Mouse (Mus musculus) layer of hippocampus, postnatal 14 days (tissue): ENCODE measurements at regions not wholly inside any gene's neighbourhood (a gene's known extent, or its start where the extent isn't known, plus 50 kb on each side); places are given as distances from the start of the nearest gene placed in this dataset.

ENCODE experiments used
- DNase-seq, 2 experiments: peaks; one replicate each; pipeline ENCODE4 v3.0.0; 2021 to 2022; ENCODE audit warnings: low spot score in 2 of 2, mixed read lengths in 1 of 2

DNA sequence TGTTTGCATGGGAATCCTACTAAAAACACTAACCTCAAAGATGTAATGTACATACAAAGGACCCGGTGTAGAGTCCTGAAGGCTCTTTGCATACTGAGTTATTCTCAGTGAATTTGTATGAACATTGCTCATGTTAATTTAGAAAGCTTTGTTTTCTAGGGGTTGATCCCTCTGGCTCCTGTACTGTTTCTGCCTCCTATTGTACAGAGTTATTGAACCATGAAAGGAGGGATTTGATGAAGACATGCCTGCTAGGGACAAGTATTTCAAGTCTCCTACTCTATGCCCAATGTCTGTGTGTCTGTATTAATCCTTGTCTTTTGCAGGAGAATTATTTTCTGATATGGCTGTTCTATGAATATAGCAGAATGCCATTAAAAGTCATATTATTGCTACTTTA is 1425.1 kb downstream of the Fam181b start:
- no peak for DNase-seq

DNA sequence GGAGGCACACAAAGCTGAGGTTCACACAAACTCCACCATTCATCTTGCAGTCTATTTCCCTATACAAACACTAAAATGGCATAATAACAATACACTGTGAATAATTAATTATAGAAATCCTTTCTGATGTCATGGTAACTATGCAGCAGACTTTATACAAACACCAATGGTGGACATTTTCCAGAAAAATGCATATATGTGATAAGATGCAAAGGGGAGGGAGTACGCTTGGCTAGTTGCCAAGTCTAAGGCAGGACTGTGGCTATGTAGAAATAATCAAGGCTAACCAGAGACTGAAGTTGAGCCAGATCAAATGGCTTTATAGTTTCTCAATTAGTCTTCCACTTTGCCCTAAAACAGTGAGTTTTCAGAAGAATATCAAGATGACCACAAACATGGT is 1437.3 kb downstream of the Fam181b start:
- no peak for DNase-seq

DNA sequence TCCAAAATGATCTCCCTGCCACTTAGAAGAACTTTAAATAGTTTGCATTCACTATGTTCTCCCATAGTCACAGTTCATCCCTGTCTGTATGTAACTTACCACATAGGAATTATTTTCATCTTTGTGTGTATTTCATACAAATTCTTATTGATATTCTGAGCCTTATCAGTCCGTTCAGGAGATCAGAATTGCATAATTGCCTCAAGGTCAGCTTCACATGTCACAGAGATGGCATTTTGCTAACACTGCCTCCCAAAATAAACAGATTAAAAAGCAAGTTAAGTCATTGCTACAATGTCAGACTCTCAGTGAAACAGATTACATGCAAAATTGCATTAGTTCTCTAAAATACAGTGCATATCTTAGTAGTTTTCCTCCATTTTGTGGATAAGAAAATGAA is 1452.9 kb downstream of the Fam181b start:
- no peak for DNase-seq

DNA sequence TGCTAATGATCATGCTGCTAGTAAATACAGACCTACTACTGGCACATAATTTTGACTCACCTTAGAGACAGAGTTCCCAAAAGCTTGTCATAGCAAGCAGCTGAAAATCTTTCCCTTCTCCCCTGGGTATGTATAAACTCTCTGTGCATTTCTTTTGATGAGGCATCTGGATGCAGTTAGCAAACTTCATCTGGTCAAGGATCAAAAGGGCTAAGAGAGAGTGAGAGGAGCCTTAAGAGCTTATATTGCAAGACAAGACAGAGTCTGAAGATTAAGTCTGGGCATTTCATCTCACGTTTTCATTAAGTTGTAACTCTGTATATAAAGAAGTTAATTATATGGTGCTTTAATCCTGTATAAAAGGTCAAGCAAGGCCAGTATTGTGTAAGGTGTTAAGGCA is 1468.7 kb downstream of the Fam181b start:
- DNase-seq, result no peak

DNA sequence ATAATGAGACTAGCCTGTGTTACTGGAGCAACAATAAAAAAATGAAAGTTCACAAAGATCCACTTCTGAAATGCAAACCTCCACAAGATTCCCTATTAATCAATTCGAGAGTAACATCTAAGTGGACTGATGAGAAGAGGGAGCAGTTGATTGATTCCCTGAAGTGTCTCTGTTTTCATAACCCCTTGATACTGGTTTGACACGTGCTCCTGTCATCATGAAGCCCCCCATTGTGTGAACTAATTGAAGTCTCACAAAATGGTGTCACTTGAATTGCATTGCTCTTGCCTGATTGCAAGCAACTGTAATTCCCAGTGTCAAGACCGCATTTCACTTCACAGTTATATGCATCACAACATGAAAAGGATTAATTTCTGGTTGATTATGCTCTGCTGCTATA is 1501.8 kb downstream of the Fam181b start:
- DNase-seq, result no peak

DNA sequence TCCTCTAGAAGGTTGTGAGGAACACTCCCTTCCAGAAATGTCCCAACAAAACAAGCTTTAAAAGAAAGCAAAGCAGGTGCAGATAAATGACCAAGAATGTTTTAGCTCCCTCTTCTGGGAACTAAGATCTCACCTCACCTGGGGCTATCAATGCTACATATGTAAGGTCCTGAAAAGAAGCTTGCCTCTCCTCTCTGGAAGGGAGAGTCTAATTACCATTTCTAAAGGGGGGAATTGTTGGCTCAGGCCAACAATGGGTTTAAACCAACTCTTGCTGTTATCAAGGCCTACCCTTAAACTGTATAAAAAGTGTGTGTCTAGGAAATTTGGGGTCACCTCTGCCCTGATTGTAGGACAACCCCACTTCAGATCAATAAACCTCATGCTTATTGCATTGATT is 1508.1 kb downstream of the Fam181b start:
- DNase-seq, result no peak

DNA sequence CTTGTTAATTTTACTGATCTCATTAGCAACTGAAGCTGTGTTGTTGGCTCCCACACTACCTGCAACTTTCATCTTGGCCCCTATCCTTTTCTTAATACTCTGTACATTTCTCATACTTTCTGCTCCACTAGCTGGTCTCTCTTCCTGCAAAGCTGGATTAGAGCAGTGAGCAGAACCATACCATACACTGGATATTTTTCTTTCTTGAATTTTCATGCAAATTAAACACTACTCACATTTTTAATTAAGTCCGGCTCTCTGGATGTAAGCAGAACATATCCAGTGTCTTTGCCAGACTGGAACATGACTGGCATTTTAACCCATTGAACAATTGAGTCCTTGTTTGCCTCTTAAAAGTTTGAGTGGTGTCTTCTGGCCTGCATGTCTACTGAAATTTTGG is 1515.0 kb downstream of the Fam181b start:
- peak in 1 of 2 experiments; percentile 24 for DNase-seq

DNA sequence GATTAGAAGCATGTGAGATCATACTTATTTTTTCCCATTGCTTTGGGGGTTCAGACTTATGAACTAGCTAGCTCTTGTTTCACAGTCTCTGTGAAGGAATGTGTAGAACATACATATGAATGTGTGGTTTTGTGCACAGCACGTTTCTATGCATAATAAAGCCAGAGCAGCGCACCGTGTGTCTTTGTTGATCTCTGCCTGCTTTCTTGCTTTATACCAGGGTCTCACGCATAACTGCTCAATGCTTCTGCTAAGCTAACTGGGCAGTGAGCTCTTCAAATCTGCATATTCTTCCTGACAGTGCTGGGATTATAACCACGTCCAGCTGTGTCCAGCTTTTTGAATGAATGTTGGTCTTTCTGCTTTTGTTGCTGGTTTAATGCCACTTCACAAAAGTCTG is 1539.3 kb downstream of the Fam181b start:
- DNase-seq, result no peak

DNA sequence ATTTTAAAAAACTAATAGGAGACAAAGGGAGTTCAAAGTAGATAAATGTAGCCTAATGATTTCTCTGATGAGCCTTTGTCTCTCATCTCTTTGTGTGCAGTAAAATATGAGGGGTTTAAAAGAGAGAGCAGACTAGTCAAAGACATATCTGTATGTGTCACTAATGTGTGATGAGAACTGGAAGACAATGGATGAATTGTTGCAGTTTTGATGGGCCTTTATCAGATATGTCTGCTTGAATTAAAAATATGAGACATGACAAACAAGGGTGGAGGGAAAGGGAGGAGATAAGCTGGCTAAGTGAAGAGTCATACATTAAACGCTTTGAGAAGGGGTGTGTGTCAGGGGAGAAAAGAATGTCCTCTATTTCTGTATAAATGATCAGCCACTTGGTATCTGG is 1544.9 kb downstream of the Fam181b start:
- no peak for DNase-seq

DNA sequence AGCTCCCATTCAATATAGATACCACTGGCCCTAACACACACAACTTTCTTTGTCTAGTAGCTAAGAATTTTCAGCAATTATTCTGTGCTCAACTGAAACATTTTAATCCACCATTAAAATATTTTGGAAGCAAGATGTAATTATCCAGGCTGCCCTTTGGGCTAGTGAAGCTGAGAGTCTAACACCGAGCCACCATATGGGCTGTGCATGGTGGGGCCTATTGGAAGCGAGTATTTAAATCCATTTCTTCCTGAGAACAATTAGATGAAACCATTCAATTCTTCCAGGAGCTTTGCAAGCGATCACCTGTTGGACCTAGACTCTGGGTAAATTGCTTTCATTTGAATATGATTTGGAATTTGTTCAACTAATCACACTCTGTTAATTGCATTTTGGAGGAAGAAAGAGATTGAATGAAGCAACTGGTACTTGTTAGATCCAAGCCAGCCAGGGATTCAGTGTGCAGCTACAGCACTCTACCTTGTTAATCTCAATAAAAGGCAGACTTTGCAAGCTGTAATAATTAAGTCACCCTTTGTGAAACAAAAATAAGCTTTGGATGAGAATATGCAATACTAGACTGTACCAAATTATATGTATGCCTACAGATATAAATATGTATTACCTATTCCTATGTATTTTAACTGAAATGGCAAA is 1533.6 kb upstream of the Tenm4 start:
- peak in 1 of 2 experiments; percentile 4 for DNase-seq

DNA sequence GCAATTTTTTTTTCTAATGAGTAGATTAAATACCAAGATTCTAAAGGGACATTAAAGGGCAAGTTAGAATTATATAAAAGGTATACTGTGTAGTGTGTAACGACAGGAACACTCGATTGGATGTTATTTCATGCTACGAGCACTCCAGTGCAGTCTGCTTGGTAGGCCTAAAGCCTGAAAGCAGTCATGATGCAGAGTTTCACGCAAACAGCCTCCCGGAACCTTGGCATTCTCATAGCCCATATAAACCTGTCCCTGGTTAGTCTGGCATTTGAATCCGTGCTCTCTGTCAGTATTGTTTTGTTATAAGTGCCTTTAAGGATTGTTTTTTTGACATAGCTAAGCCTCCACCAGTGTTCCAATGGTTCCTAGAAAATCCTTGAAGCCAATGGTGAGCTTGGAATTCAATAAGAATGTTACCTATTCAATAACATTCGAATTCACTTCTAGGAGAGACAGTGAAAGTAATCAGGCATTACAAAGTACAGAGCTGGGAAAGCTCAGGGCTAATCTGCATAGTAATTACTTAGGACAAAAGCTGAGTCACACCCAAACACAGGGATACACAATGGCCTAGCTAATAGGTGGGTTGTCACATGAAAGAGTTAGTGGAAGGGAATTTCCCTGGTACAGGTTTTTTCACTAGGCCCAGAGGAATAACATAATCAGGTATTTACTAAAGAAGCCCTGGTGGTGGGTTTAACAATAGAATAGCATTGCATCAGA is 1526.3 kb upstream of the Tenm4 start:
- no peak for DNase-seq

DNA sequence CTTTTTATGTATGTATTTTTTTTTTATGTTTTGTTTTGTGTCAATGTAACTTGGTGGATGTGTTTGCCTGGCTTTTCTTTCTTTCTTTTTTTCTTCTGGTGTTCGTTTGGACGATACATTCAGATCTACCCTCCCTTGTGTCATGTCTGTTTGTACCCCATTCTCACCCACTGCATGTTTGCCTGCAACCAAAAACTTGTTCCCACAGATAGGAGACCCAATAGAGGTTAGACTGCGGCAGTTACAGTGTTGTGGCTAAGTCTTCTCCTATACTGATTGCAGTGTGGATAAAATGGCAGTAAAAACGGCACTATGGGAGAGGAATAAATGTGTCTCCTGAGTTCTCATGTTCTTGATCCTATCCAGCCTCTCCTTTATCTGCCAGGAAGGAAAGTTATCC is 1525.7 kb upstream of the Tenm4 start:
- DNase-seq, result no peak

DNA sequence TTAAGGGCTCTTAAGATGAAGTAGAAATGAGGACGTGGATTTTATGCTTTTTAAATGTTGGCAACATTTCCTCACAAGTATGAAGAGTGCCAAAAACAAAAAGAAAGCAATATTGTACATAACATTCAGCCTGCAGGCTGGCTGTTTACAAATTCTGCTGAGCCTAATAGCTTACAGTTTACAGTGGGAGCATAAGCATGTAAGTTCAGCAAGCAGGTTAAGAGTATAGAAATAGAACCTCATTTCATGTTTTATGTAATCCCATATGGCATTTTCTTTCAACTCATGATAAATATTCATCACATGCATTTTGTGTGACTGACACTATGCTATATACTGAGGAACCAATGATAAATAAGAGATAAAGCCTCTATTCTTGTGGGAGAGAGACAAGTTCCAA is 1520.6 kb upstream of the Tenm4 start:
- DNase-seq, result no peak

DNA sequence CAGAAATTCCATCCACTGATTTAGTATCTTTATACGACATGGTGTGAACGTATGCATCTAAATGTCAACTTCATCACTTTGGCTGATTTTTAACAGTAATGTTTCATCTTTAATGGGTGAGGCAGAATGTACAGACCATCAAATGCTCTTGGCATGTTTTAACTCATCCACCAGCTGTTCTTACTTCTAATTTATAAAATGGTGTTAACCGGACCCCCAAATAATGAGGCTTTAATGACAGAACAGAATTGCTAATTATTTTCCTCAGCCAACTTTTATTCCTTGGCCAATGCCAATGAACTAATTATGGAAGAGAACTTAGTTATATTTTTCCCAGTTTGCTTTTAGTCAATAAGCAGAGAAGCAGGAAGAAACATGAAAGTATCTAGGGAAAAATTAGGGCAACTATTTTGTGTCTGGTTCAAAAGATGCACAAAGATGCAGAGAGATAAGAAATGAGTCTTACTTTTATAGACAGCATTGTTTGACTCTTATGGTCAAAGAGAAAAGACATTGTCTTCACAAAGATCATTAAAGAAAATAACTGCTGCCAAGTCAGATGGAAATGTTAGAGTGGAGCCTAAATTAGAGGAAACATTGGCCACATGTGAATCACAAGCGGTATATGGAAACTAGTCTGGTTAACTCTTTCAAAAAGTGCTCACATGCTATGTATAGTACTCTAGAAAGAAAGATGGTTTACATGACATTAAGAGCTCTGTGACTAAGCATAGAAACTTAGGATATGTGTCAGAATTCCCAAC is 1504.5 kb upstream of the Tenm4 start:
- peak in 1 of 2 experiments; percentile 5 for DNase-seq

DNA sequence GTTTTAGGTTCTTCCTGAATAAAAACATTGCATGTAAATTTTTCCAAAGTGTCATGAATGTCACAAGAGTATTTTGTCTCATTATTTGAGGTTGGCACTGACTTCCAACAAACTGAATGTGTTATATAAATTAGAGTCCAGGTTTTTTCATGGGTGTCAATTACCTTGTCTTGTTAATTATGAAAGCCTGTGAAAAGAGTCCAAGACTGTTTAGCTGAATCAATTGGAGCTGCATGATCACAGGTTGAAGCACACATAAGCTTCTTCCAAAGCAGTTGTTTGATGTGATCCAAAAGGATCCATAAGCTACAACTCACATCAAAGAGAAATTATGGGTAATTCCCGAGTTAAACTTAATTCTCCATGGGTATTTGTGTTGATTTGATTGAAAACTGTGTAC is 1502.8 kb upstream of the Tenm4 start:
- no peak for DNase-seq

DNA sequence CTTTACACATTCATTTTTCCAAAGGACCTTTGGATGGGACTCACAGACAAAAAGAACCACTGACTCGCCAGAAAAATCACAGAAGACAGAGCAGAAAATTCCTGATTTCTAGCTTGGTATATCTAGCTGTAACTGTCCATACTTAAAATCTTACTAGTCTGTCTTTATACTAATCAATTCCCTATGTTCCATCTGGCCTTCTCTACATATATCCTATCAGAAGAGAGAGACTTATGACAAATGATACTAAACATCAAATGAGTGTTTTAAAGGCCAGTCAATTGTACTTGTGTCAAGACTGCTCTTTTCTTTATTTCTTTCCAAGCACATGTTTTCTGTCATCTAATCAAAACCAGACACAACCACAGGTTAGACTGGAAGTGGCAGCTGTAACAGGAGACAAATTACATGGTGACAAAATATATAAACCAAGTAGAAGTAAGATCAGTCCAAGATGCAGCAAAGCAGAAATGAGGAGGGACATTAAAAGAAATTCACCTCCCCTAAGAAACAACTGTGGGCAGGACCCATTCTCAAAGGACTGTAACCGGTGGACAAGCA is 1502.1 kb upstream of the Tenm4 start:
- no peak for DNase-seq

DNA sequence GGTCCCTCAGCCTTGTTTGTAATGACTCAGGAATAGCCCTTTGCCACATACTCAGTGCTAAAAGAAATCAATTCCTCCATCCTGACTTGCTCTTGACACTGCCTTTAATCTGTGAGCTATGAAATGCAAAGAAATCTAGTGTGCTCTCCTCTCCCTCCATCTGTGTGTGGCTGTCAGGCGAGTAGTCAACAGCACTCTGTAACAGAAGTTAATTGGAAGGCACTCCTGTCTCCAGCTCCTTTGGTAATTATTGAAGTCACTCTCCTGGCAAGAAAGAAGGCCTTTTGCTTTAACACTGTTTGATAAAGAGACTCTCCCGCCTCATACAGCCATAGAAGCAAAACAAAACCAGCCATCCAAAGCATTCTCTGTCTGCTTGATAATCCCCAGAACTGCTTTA is 1483.2 kb upstream of the Tenm4 start:
- no peak for DNase-seq

DNA sequence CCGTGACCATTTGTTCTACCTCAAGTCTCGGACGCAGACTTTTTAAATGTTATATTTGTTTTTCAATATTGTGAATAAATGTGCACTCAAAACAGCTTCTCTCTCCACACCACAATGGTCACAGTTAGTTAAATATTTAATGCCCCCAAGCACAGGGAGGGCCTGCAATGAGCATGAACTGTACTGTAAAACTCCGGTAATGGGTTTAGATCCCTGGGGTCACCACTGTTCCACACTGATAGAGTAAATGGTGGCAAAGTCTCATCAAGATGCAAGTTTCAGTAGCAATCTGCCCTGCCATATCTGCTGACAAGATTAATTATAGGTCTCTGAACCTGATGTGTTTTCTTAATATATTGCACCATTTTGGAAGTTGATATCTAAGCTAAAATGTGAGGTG is 1473.8 kb upstream of the Tenm4 start:
- DNase-seq, result no peak

DNA sequence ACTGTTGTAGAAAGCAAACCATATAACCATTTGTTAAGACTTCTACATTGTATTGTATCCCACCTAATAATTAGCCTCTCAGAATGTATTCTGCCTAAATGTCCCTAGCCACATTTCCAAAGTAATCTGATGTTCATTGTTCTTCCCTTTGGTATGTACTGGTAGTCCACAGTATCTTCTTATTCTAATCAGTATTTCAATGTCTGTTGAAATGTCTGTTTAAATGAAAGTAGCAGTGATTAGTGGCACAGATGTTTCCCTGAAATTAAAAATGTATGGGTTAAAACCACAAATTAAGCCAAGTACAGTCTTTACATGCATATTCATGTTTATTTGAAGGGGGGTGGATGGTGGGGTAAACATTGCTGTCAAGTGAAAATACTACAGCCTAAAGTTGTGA is 1464.6 kb upstream of the Tenm4 start:
- DNase-seq, result no peak

DNA sequence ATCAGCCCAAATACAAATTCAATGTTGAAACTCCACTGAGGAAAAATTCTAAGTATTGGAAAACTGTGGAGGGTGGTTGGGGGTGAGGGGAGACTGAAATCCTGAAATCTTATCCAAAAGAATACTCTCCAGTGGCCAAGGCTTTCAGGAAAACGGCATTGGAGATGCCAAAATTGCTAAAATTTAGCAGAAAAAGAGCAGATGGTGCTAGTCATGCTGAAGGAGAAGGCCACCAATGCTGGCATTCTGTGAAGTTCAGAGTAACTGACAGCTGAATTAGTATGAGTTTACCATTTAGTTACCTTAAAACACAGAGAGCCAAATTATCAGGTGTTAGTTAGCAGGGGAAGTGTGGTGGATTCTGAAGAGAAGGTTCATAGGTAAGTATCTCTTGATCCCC is 1437.6 kb upstream of the Tenm4 start:
- DNase-seq, result peak; percentile 2 to 24

DNA sequence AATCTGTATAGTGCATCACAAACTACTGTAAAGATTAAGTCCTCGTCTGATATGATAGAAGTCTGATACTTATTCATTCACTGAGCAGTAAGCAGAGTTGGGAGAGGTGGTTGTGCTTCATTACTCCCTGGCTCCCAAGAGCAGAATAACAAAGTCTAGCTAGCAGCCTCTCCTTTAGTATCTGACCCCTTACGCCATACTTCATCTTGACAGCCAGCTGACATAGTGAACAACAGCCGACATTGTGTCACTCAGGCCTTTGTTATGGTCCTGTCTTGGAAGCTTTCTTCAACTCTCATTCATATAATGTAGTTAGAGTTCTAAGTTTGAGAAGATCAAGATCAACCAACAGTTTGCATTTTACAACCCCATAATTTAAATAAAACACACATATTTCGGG is 1436.3 kb upstream of the Tenm4 start:
- no peak for DNase-seq
